Mouse (Mus musculus) midbrain, embryonic 12.5 days (tissue): ENCODE measurements around the gene Slc35c1. TPM values are rescaled to one million over a fixed set of nuclear protein-coding genes. Genes with fewer than 3 reads are reported as not detected.

ENCODE experiments used
- ATAC-seq: fragments of 200-750 bp; cut with Nextera tagmentation; 2 replicates; pipeline ENCODE4 v1.8.0; 2017; ENCODE audit warnings: low read depth, moderate TSS enrichment, moderate library complexity; ENCODE audit not compliant: low FRiP score
- H3K27ac ChIP-seq: fragments of 300-500 bp; sonication (generic); replicated peaks from 2 replicates; pipeline ENCODE4 v1.5.1; 2016; ENCODE audit warnings: mild to moderate bottlenecking
- H3K27me3 ChIP-seq: fragments of 300-500 bp; sonication (generic); 2 replicates; pipeline ENCODE4 v1.6.1; 2016; ENCODE audit warnings: mild to moderate bottlenecking
- H3K36me3 ChIP-seq: fragments of 300-500 bp; sonication (generic); 2 replicates; pipeline ENCODE4 v1.6.1; 2016
- H3K4me1 ChIP-seq: fragments of 300-500 bp; sonication (generic); 2 replicates; pipeline ENCODE4 v1.6.1; 2016
- H3K4me2 ChIP-seq: fragments of 300-500 bp; sonication (generic); replicated peaks from 2 replicates; pipeline ENCODE4 v1.6.1; 2016; ENCODE audit warnings: mild to moderate bottlenecking, moderate library complexity
- H3K4me3 ChIP-seq: fragments of 300-500 bp; sonication (generic); 2 replicates; pipeline ENCODE4 v1.5.1; 2016; ENCODE audit warnings: mild to moderate bottlenecking
- H3K9ac ChIP-seq: fragments of 300-500 bp; sonication (generic); replicated peaks from 2 replicates; pipeline ENCODE4 v1.6.1; 2016; ENCODE audit warnings: mild to moderate bottlenecking, moderate library complexity
- H3K9me3 ChIP-seq: fragments of 300-500 bp; sonication (generic); 2 replicates; pipeline ENCODE4 v1.6.1; 2016; ENCODE audit warnings: mild to moderate bottlenecking
- WGBS: fragments of 180-500 bp; shearing (Covaris S2); methylation state at CpG from one replicate; pipeline ENCODE4 v1.1.7; 2016; 5-methylcytosine and 5-hydroxymethylcytosine counted together
- polyA plus RNA-seq: library from polyadenylated mRNA; unstranded; fragments of >200 nt; fragmentation: Nextera tagmentation; extraction: Ambion mirVana; gene quantifications from 2 replicates; pipeline ENCODE4 v1.2.1, GENCODE M21; 2016

Gene Slc35c1
- polyA plus RNA-seq, 1 experiment from 2014 or later, result 9.3 TPM

- Histone ChIP-seq H3K4me1 (0 out of 2 replicates have a peak, but pooled peaks cover 2% of the 10 kb centered on the region), H3K27me3 (no peaks in the 10 kb centered on the region), H3K27ac (no peak overlapping the region), H3K9ac (no peak overlapping the region), H3K4me2 (no peak overlapping the region), H3K9me3 (no peaks in the 10 kb centered on the region), H3K4me3 (no peak overlapping the region), H3K36me3 (no peaks in the 10 kb centered on the region)
- ATAC-seq, result no peak
- 36% methylated on average over 9 of the region's 9 CpGs for WGBS
These were observed 14.4 kb downstream of the Slc35c1 start for GRCm38 (mm10) chr2:92445890-92446289.

DNA sequence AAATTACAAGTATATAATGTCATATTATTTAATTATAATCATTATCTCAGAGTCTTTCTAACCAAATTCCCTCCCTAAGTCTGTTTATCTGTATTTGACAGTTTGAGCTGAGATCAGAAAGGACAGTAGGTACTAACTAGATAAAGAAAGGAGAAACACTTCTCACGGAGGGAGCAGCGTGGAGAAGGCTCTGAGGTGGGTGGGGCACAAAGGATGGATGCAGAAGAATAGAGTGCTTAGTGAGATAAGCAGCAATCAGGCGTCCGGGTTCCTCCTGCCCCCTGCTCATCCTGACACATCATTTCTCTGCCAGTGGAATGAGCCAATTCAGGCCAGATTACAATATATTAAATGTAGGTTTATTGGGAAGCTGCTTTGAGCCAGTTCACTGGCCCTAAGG, 16.0 kb downstream of the Slc35c1 start:
- Histone ChIP-seq H3K27me3 (no peaks in the 10 kb centered on the region), H3K4me3 (no peak overlapping the region), H3K36me3 (no peaks in the 10 kb centered on the region), H3K4me1 (0 out of 2 replicates have a peak, but pooled peaks cover 2% of the 10 kb centered on the region), H3K9ac (no peak overlapping the region), H3K27ac (no peak overlapping the region), H3K4me2 (no peak overlapping the region), H3K9me3 (no peaks in the 10 kb centered on the region)
- ATAC-seq, result no peak
- 45% methylated on average over 4 of the region's 4 CpGs for WGBS

DNA sequence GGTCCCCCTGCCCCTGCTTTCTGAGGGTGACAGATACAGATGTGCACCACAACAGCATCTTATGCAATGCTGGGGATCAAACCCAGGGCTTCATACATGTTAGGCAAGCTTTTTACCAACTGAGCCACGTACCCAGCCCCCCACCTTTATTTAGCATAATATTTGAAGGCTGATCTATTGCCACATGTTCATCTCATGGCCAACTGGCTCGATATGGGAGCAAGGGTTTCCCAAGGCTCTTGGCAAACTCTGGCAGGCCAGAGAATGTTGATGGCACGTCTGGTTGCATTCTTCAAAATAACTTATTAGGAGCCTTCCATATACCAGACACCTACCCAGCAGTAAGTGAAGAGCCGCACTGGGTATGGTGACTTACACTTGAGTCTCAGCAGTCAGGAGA, 17.0 kb downstream of the Slc35c1 start:
- Histone ChIP-seq H3K4me3 (no peak overlapping the region), H3K9me3 (no peaks in the 10 kb centered on the region), H3K27me3 (no peaks in the 10 kb centered on the region), H3K4me1 (0 out of 2 replicates have a peak, but pooled peaks cover 2% of the 10 kb centered on the region), H3K27ac (no peak overlapping the region), H3K36me3 (no peaks in the 10 kb centered on the region), H3K9ac (no peak overlapping the region), H3K4me2 (no peak overlapping the region)
- no peak for ATAC-seq
- 79% methylated on average over 4 of the region's 4 CpGs for WGBS

DNA sequence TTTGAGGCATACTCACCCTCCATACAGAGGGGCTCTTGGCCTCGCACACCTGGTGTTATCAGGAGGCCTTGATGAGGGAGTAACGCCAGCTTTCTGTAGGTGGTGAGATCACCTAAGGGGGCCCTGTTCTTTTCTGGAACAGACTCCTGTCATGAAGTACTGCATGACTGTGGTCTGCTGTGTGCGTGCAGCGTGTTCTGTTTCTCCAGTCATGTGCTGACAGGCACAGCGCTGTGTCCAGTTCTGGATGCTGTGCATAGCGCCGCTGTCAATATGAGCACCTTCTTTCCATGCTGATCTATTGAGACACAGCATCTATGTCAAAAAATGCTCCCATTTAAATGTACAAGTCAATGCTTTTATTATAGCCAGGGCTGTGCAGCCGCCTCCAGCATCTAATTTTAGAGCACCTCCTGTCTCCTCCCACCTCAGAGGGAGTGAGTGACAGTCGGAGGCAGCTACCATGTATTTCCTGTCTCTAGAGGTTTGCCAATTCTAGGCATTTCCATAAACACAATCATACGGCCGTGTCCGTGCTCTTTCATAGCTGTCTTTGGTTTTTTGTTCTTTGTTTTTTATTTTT, 17.8 kb downstream of the Slc35c1 start:
- H3K4me1 ChIP-seq, result peaks cover 5% of the 10 kb centered on the region
- H3K27ac ChIP-seq, result no peak overlapping the region
- 80% methylated on average over 12 of the region's 12 CpGs for WGBS
- no peaks in the 10 kb centered on the region for H3K9me3 ChIP-seq
- ATAC-seq, result no peak
- H3K4me3 ChIP-seq, result no peak overlapping the region
- no peaks in the 10 kb centered on the region for H3K27me3 ChIP-seq
- no peak overlapping the region for H3K9ac ChIP-seq
- H3K4me2 ChIP-seq, result no peak overlapping the region
- H3K36me3 ChIP-seq, result no peaks in the 10 kb centered on the region

GRCm38 (mm10) chr2:92440432-92440831, 19.9 kb downstream of the Slc35c1 start:
- no peak overlapping the region for H3K4me2 ChIP-seq
- no peaks in the 10 kb centered on the region for H3K9me3 ChIP-seq
- no peaks in the 10 kb centered on the region for H3K36me3 ChIP-seq
- peaks cover 2% of the 10 kb centered on the region; the same call in 1 of the 2 replicates for H3K27me3 ChIP-seq
- H3K27ac ChIP-seq, result no peak overlapping the region
- H3K9ac ChIP-seq, result no peak overlapping the region
- H3K4me1 ChIP-seq, result peaks cover 3% of the 10 kb centered on the region
- WGBS, result 71% methylated on average over 6 of the region's 6 CpGs
- no peak for ATAC-seq
- H3K4me3 ChIP-seq, result no peak overlapping the region

GRCm38 (mm10) chr2:92438567-92438966, 21.8 kb downstream of the Slc35c1 start:
- WGBS, result 59% methylated on average over 3 of the region's 3 CpGs
- peaks cover 10% of the 10 kb centered on the region for H3K4me1 ChIP-seq
- H3K27me3 ChIP-seq, result peaks cover 8% of the 10 kb centered on the region; the same call in 1 of the 2 replicates
- no peak overlapping the region for H3K27ac ChIP-seq
- H3K4me2 ChIP-seq, result no peak overlapping the region
- H3K9me3 ChIP-seq, result no peaks in the 10 kb centered on the region
- no peak overlapping the region for H3K4me3 ChIP-seq
- H3K36me3 ChIP-seq, result no peaks in the 10 kb centered on the region
- no peak overlapping the region for H3K9ac ChIP-seq
- ATAC-seq, result no peak

- Histone ChIP-seq H3K4me1 (peaks cover 13% of the 10 kb centered on the region), H3K27ac (no peak overlapping the region), H3K27me3 (peaks cover 8% of the 10 kb centered on the region; the same call in 1 of the 2 replicates)
These were observed 22.5 kb downstream of the Slc35c1 start for GRCm38 (mm10) chr2:92437875-92438274.

DNA sequence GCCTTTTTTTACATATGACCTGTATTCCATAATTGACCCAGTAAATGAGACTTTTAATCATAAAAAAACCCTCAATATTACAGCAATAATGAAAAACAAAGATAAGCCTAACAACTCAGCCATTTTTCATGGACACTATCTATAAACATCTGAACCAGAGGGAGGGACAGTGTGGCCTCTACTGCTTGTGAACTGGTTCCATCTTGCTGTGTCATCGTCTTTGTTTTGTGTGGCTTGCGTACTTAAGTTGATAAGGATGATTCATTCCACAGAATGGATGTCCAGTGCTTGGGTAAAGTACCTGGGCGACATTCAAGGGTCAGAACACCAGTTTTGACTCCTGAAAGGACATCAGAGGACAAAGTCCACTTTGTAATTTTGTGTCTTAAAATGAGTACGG, 23.0 kb downstream of the Slc35c1 start:
- Histone ChIP-seq H3K4me2 (no peak overlapping the region), H3K27me3 (peaks cover 8% of the 10 kb centered on the region; the same call in 1 of the 2 replicates), H3K4me3 (no peak overlapping the region), H3K4me1 (peaks cover 18% of the 10 kb centered on the region), H3K36me3 (no peaks in the 10 kb centered on the region), H3K9me3 (no peaks in the 10 kb centered on the region), H3K9ac (no peak overlapping the region), H3K27ac (no peak overlapping the region)
- WGBS, result 81% methylated on average over 4 of the region's 4 CpGs
- no peak for ATAC-seq

More at GRCm38 (mm10) chr2:92437875-92438274, 22.5 kb downstream of the Slc35c1 start:
- Histone ChIP-seq H3K4me2 (peak overlapping the region; percentile 40; the same call in 1 of the 2 replicates), H3K4me3 (no peak overlapping the region), H3K36me3 (no peaks in the 10 kb centered on the region), H3K9me3 (no peaks in the 10 kb centered on the region), H3K9ac (no peak overlapping the region)
- WGBS, result under 1% methylated on average over 5 of the region's 5 CpGs
- ATAC-seq, result no peak

DNA sequence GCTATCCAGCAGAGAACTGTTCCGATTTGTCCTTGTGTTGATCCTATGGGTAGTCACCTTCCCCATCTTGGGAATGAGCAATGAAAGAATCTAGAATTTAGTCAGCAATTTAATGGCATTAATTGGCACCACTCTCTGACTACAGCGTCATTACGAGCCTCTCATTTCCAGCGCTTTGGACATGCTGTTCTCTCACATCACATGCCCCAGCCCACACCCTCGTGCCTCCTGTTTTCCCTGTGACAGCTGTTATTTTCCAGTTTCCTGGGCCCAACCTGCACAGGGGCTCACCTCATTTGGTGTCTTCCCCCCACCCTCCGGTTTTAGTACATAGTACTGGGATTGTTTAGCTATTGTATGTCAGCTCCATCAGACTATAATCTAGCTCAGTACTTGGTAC, 25.3 kb downstream of the Slc35c1 start:
- H3K4me2 ChIP-seq, result peak overlapping the region; percentile 89; the same call in 1 of the 2 replicates
- H3K27me3 ChIP-seq, result peaks cover 8% of the 10 kb centered on the region; the same call in 1 of the 2 replicates
- H3K27ac ChIP-seq, result no peak overlapping the region
- H3K4me1 ChIP-seq, result peaks cover 40% of the 10 kb centered on the region
- no peak overlapping the region for H3K4me3 ChIP-seq
- no peaks in the 10 kb centered on the region for H3K9me3 ChIP-seq
- no peak overlapping the region; the same call in 1 of the 2 replicates for H3K9ac ChIP-seq
- H3K36me3 ChIP-seq, result no peaks in the 10 kb centered on the region
- WGBS, result 68% methylated on average over 6 of the region's 6 CpGs
- no peak for ATAC-seq

GRCm38 (mm10) chr2:92434375-92434745, 26.0 kb downstream of the Slc35c1 start:
- H3K9me3 ChIP-seq, result no peaks in the 10 kb centered on the region
- peaks cover 46% of the 10 kb centered on the region for H3K4me1 ChIP-seq
- H3K4me3 ChIP-seq, result peak overlapping the region; percentile 90
- peak overlapping the region; percentile 89 for H3K4me2 ChIP-seq
- no peaks in the 10 kb centered on the region for H3K36me3 ChIP-seq
- ATAC-seq, result no peak
- H3K27ac ChIP-seq, result no peak overlapping the region
- peak overlapping the region; percentile 46 for H3K9ac ChIP-seq
- H3K27me3 ChIP-seq, result peaks cover 8% of the 10 kb centered on the region; the same call in 1 of the 2 replicates
- WGBS, result 8% methylated on average over 12 of the region's 12 CpGs

- Histone ChIP-seq H3K9me3 (no peaks in the 10 kb centered on the region), H3K27ac (peak within 1 kb of the TSS; percentile 58), H3K36me3 (no peaks in the 10 kb centered on the region), H3K27me3 (peaks cover 8% of the 10 kb centered on the region; the same call in 1 of the 2 replicates), H3K4me2 (peak within 1 kb of the TSS; percentile 89), H3K4me3 (peak within 1 kb of the TSS; percentile 90), H3K9ac (peak within 1 kb of the TSS; percentile 83), H3K4me1 (peaks cover 52% of the 10 kb centered on the region)
- WGBS, result under 1% methylated on average over 76 of the region's 76 CpGs
- ATAC-seq, result peak; percentile 98
These were observed 26.6 kb downstream of the Slc35c1 start, which contains the start of gene Cry2 for GRCm38 (mm10) chr2:92433578-92434374. Gene Cry2 (minus strand): TSS chr2:92434043.
